Mouse (Mus musculus): Measurements from ENCODE around the gene Zfp536. TPM values are rescaled to one million over a fixed set of nuclear protein-coding genes. Genes with fewer than 3 reads are reported as not detected.
"Not testable (repeated sequence)": the region's sequence is repeated elsewhere in the genome, so short reads cannot be mapped to it uniquely, and the experiment has no call there.

Zfp536 gene
- total and polyA plus RNA-seq, 3 experiments: 3.1 to 10.1 (median 7.7) TPM

GRCm38 (mm10) chr7:37606472-37606871 lies 167.0 kb downstream of the Zfp536 start:
- WGBS: 74% methylated on average over 5 of the region's 5 CpGs
- no peaks in the 10 kb centered on the region for H3K27me3 ChIP-seq (ENCODE audit: control insufficient read depth, insufficient read depth, low read length)
- no peaks in the 10 kb centered on the region for H3K36me3 ChIP-seq (ENCODE audit: control insufficient read depth, insufficient read depth, low read length)
- no peak overlapping the region for H3K4me3 ChIP-seq
- no peak overlapping the region for H3K27ac ChIP-seq
- no peak for DNase-seq
- TF ChIP-seq EP300 (IDR thresholded peaks at IDR 0.05; ENCODE audit: insufficient read depth, low read depth, low read length) (no peak), CTCF (IDR thresholded peaks at IDR 0.05) (0 out of 2 replicates have a peak, but pooled peaks have one; percentile 12)
- H3K79me2 ChIP-seq (replicated peaks; ENCODE audit: control insufficient read depth, insufficient read depth, low read length): no peaks in the 10 kb centered on the region
- no peak overlapping the region for H3K9ac ChIP-seq (ENCODE audit: low read depth, low read length)
- intact Hi-C loops (cut with DNase I): no loop called here
- H3K4me1 ChIP-seq (ENCODE audit: control insufficient read depth, insufficient read depth, low read length): no peaks in the 10 kb centered on the region

GRCm38 (mm10) chr7:37603525-37603909 lies 169.9 kb downstream of the Zfp536 start:
- H3K27me3 ChIP-seq (ENCODE audit: control insufficient read depth, insufficient read depth, low read length); H3K9ac ChIP-seq (ENCODE audit: low read depth, low read length); H3K4me3 ChIP-seq; H3K79me2 ChIP-seq (replicated peaks; ENCODE audit: control insufficient read depth, insufficient read depth, low read length); H3K36me3 ChIP-seq (ENCODE audit: control insufficient read depth, insufficient read depth, low read length); DNase-seq; H3K4me1 ChIP-seq (ENCODE audit: control insufficient read depth, insufficient read depth, low read length); intact Hi-C loops (cut with DNase I); H3K27ac ChIP-seq: not testable (repeated sequence)

- TF ChIP-seq EP300 (IDR thresholded peaks at IDR 0.05; ENCODE audit: insufficient read depth, low read depth, low read length) (no peak), POLR2A (IDR thresholded peaks at IDR 0.05; ENCODE audit: insufficient read depth, low read depth, low read length) (no peak), CTCF (IDR thresholded peaks at IDR 0.05) (no peak)
- H3K27ac ChIP-seq: no peak overlapping the region
- DNase-seq: no peak
- 74% methylated on average over 9 of the region's 9 CpGs for WGBS
- intact Hi-C loops (cut with DNase I): no loop called here
- H3K36me3 ChIP-seq (ENCODE audit: control insufficient read depth, insufficient read depth, low read length): no peaks in the 10 kb centered on the region
- H3K27me3 ChIP-seq (ENCODE audit: control insufficient read depth, insufficient read depth, low read length): no peaks in the 10 kb centered on the region
- H3K4me1 ChIP-seq (ENCODE audit: control insufficient read depth, insufficient read depth, low read length): no peaks in the 10 kb centered on the region
- H3K4me3 ChIP-seq: no peak overlapping the region
- H3K9ac ChIP-seq (ENCODE audit: low read depth, low read length): no peak overlapping the region
- no peaks in the 10 kb centered on the region for H3K79me2 ChIP-seq (replicated peaks; ENCODE audit: control insufficient read depth, insufficient read depth, low read length)
These were observed 170.4 kb downstream of the Zfp536 start for GRCm38 (mm10) chr7:37602871-37603524.

GRCm38 (mm10) chr7:37600318-37600717 lies 173.1 kb downstream of the Zfp536 start:
- no peak for DNase-seq
- Histone ChIP-seq H3K36me3 (ENCODE audit: control insufficient read depth, insufficient read depth, low read length) (no peaks in the 10 kb centered on the region), H3K79me2 (replicated peaks; ENCODE audit: control insufficient read depth, insufficient read depth, low read length) (no peaks in the 10 kb centered on the region), H3K27me3 (ENCODE audit: control insufficient read depth, insufficient read depth, low read length) (no peaks in the 10 kb centered on the region), H3K4me1 (ENCODE audit: control insufficient read depth, insufficient read depth, low read length) (no peaks in the 10 kb centered on the region), H3K9ac (ENCODE audit: low read depth, low read length) (no peak overlapping the region), H3K27ac (no peak overlapping the region), H3K4me3 (no peak overlapping the region)
- TF ChIP-seq POLR2A (IDR thresholded peaks at IDR 0.05; ENCODE audit: insufficient read depth, low read depth, low read length): no peak
- TF ChIP-seq EP300 (IDR thresholded peaks at IDR 0.05; ENCODE audit: insufficient read depth, low read depth, low read length): no peak
- no peak for TF ChIP-seq CTCF (IDR thresholded peaks at IDR 0.05)
- 90% methylated on average over 4 of the region's 4 CpGs for WGBS
- intact Hi-C loops (cut with DNase I): no loop called here

GRCm38 (mm10) chr7:37594211-37595030 lies 179.0 kb downstream of the Zfp536 start:
- no peaks in the 10 kb centered on the region for H3K36me3 ChIP-seq (ENCODE audit: control insufficient read depth, insufficient read depth, low read length)
- TF ChIP-seq CTCF (IDR thresholded peaks at IDR 0.05) (no peak), EP300 (IDR thresholded peaks at IDR 0.05; ENCODE audit: insufficient read depth, low read depth, low read length) (no peak), POLR2A (IDR thresholded peaks at IDR 0.05; ENCODE audit: insufficient read depth, low read depth, low read length) (no peak)
- no peak for DNase-seq
- H3K27me3 ChIP-seq (ENCODE audit: control insufficient read depth, insufficient read depth, low read length): no peaks in the 10 kb centered on the region
- no peaks in the 10 kb centered on the region for H3K79me2 ChIP-seq (replicated peaks; ENCODE audit: control insufficient read depth, insufficient read depth, low read length)
- intact Hi-C loops (cut with DNase I): no loop called here
- no peak overlapping the region for H3K27ac ChIP-seq
- H3K9ac ChIP-seq (ENCODE audit: low read depth, low read length): no peak overlapping the region
- H3K4me3 ChIP-seq: no peak overlapping the region
- 55% methylated on average over 12 of the region's 12 CpGs for WGBS
- H3K4me1 ChIP-seq (ENCODE audit: control insufficient read depth, insufficient read depth, low read length): no peaks in the 10 kb centered on the region

GRCm38 (mm10) chr7:37593566-37593965 lies 179.9 kb downstream of the Zfp536 start:
- DNase-seq: no peak
- Histone ChIP-seq H3K79me2 (replicated peaks; ENCODE audit: control insufficient read depth, insufficient read depth, low read length) (no peaks in the 10 kb centered on the region), H3K4me3 (no peak overlapping the region), H3K36me3 (ENCODE audit: control insufficient read depth, insufficient read depth, low read length) (no peaks in the 10 kb centered on the region), H3K27ac (no peak overlapping the region), H3K27me3 (ENCODE audit: control insufficient read depth, insufficient read depth, low read length) (no peaks in the 10 kb centered on the region), H3K9ac (ENCODE audit: low read depth, low read length) (no peak overlapping the region), H3K4me1 (ENCODE audit: control insufficient read depth, insufficient read depth, low read length) (no peaks in the 10 kb centered on the region)
- WGBS: 89% methylated on average over 6 of the region's 6 CpGs
- intact Hi-C loops (cut with DNase I): no loop called here
- TF ChIP-seq EP300 (IDR thresholded peaks at IDR 0.05; ENCODE audit: insufficient read depth, low read depth, low read length): no peak
- no peak for TF ChIP-seq CTCF (IDR thresholded peaks at IDR 0.05)
- no peak for TF ChIP-seq POLR2A (IDR thresholded peaks at IDR 0.05; ENCODE audit: insufficient read depth, low read depth, low read length)

All from heart, adult 2 months (tissue).